Mouse (Mus musculus): Measurements from ENCODE around the gene Pwwp2b.

GRCm38 (mm10) chr7:139229837-139230236 is 18.4 kb upstream of the Pwwp2b start:
- no peak for TF ChIP-seq POLR2A (IDR thresholded peaks at IDR 0.05; ENCODE audit: insufficient read depth, low read depth, low read length)
- no peak for TF ChIP-seq CTCF (IDR thresholded peaks at IDR 0.05; ENCODE audit: insufficient read depth, low read depth, low read length)
